Mouse (Mus musculus): ENCODE results near the gene Coq7. TPM values are rescaled to one million over a fixed set of nuclear protein-coding genes. Genes with fewer than 3 reads are reported as not detected.

Gene Coq7
- polyA plus RNA-seq, 1 experiment from 2014 or later = 88.6 TPM

- under 1% methylated on average over 53 of the region's 55 CpGs for WGBS
- H3K9ac ChIP-seq (replicated peaks; ENCODE audit: low read depth) = peak within 1 kb of the TSS; percentile 99
These were observed 41.6 kb downstream of the Coq7 start, which contains the start of gene Itpripl2 for GRCm38 (mm10) chr7:118491431-118492147. Itpripl2 (minus strand) TSS chr7:118491975.

GRCm38 (mm10) chr7:118490666-118491430 is 42.3 kb downstream of the Coq7 start:
- Histone ChIP-seq H3K27ac (ENCODE audit: low read length) (peak overlapping the region; percentile 97), H3K4me3 (ENCODE audit: low read depth, low read length) (peak overlapping the region; percentile 70), H3K36me3 (ENCODE audit: insufficient read depth, low read length) (no peaks in the 10 kb centered on the region; the same call in 1 of the 2 replicates), H3K9me3 (ENCODE audit: low read length) (no peaks in the 10 kb centered on the region), H3K9ac (replicated peaks; ENCODE audit: low read depth) (peak overlapping the region; percentile 99), H3K27me3 (replicated peaks; ENCODE audit: insufficient read depth, low read length) (no peaks in the 10 kb centered on the region), H3K4me2 (replicated peaks; ENCODE audit: low read depth, low read length) (peak overlapping the region; percentile 83), H3K4me1 (ENCODE audit: insufficient read depth, low read depth, low read length) (peaks cover 27% of the 10 kb centered on the region)
- TF ChIP-seq EP300 (IDR thresholded peaks at IDR 0.05) (no peak), CTCF (IDR thresholded peaks at IDR 0.05) (peak; percentile 68)
- DNase-seq (ENCODE audit: low spot score) (peak; percentile 68), ATAC-seq (peak; percentile 4; the same call in 1 of the 2 replicates)
- 6% methylated on average over 62 of the region's 67 CpGs for WGBS

More at GRCm38 (mm10) chr7:118491431-118492147, 41.6 kb downstream of the Coq7 start, which contains the start of gene Itpripl2:
- peak; percentile 95 for DNase-seq (ENCODE audit: low spot score)
- peak; percentile 87 for ATAC-seq
- Histone ChIP-seq H3K4me2 (replicated peaks; ENCODE audit: low read depth, low read length) (peak within 1 kb of the TSS; percentile 83), H3K27ac (ENCODE audit: low read length) (peak within 1 kb of the TSS; percentile 97), H3K4me1 (ENCODE audit: insufficient read depth, low read depth, low read length) (peaks cover 27% of the 10 kb centered on the region), H3K4me3 (ENCODE audit: low read depth, low read length) (peak within 1 kb of the TSS; percentile 70), H3K36me3 (ENCODE audit: insufficient read depth, low read length) (no peaks in the 10 kb centered on the region; the same call in 1 of the 2 replicates), H3K9me3 (ENCODE audit: low read length) (no peaks in the 10 kb centered on the region), H3K27me3 (replicated peaks; ENCODE audit: insufficient read depth, low read length) (no peaks in the 10 kb centered on the region)
- TF ChIP-seq EP300 (IDR thresholded peaks at IDR 0.05) (peak; percentile 60), CTCF (IDR thresholded peaks at IDR 0.05) (peak; percentile 36)

- Histone ChIP-seq H3K9me3 (ENCODE audit: low read length) (no peaks in the 10 kb centered on the region), H3K27me3 (replicated peaks; ENCODE audit: insufficient read depth, low read length) (no peaks in the 10 kb centered on the region), H3K4me3 (ENCODE audit: low read depth, low read length) (peak overlapping the region; percentile 70), H3K4me1 (ENCODE audit: insufficient read depth, low read depth, low read length) (peaks cover 27% of the 10 kb centered on the region), H3K4me2 (replicated peaks; ENCODE audit: low read depth, low read length) (peak overlapping the region; percentile 83), H3K36me3 (ENCODE audit: insufficient read depth, low read length) (no peaks in the 10 kb centered on the region; the same call in 1 of the 2 replicates), H3K9ac (replicated peaks; ENCODE audit: low read depth) (peak overlapping the region; percentile 99), H3K27ac (ENCODE audit: low read length) (no peak overlapping the region)
- no peak for TF ChIP-seq EP300 (IDR thresholded peaks at IDR 0.05)
- DNase-seq (ENCODE audit: low spot score) = no peak
- 38% methylated on average over 57 of the region's 57 CpGs for WGBS
- ATAC-seq = no peak
These were observed 43.2 kb downstream of the Coq7 start for GRCm38 (mm10) chr7:118489706-118490665.

- TF ChIP-seq EP300 (IDR thresholded peaks at IDR 0.05) = no peak
- TF ChIP-seq CTCF (IDR thresholded peaks at IDR 0.05) = peak; percentile 31
- H3K9ac ChIP-seq (replicated peaks; ENCODE audit: low read depth) = peak overlapping the region; percentile 16; the same call in 1 of the 2 replicates
- peaks cover 4% of the 10 kb centered on the region; the same call in 1 of the 2 replicates for H3K36me3 ChIP-seq (ENCODE audit: insufficient read depth, low read length)
- H3K4me3 ChIP-seq (ENCODE audit: low read depth, low read length) = peak overlapping the region; percentile 70; the same call in 1 of the 2 replicates
- WGBS = 19% methylated on average over 8 of the region's 8 CpGs
- no peak for ATAC-seq
- peak overlapping the region; percentile 83 for H3K4me2 ChIP-seq (replicated peaks; ENCODE audit: low read depth, low read length)
- H3K27me3 ChIP-seq (replicated peaks; ENCODE audit: insufficient read depth, low read length) = no peaks in the 10 kb centered on the region
- peak; percentile 55 for DNase-seq (ENCODE audit: low spot score)
- no peaks in the 10 kb centered on the region for H3K9me3 ChIP-seq (ENCODE audit: low read length)
- peak overlapping the region; percentile 54 for H3K27ac ChIP-seq (ENCODE audit: low read length)
- H3K4me1 ChIP-seq (ENCODE audit: insufficient read depth, low read depth, low read length) = peaks cover 27% of the 10 kb centered on the region
These were observed 45.0 kb downstream of the Coq7 start for GRCm38 (mm10) chr7:118488060-118488664.

GRCm38 (mm10) chr7:118486917-118487316 is 46.2 kb downstream of the Coq7 start:
- H3K36me3 ChIP-seq (ENCODE audit: insufficient read depth, low read length) = peaks cover 4% of the 10 kb centered on the region; the same call in 1 of the 2 replicates
- WGBS = 46% methylated on average over 5 of the region's 5 CpGs
- H3K4me2 ChIP-seq (replicated peaks; ENCODE audit: low read depth, low read length) = peak overlapping the region; percentile 25; the same call in 1 of the 2 replicates
- H3K4me3 ChIP-seq (ENCODE audit: low read depth, low read length) = no peak overlapping the region
- no peaks in the 10 kb centered on the region for H3K9me3 ChIP-seq (ENCODE audit: low read length)
- DNase-seq (ENCODE audit: low spot score) = no peak
- no peak overlapping the region for H3K9ac ChIP-seq (replicated peaks; ENCODE audit: low read depth)
- no peak overlapping the region for H3K27ac ChIP-seq (ENCODE audit: low read length)
- no peaks in the 10 kb centered on the region for H3K27me3 ChIP-seq (replicated peaks; ENCODE audit: insufficient read depth, low read length)
- peaks cover 22% of the 10 kb centered on the region for H3K4me1 ChIP-seq (ENCODE audit: insufficient read depth, low read depth, low read length)
- no peak for TF ChIP-seq EP300 (IDR thresholded peaks at IDR 0.05)
- TF ChIP-seq CTCF (IDR thresholded peaks at IDR 0.05) = no peak
- no peak for ATAC-seq

Data from lung, postnatal 0 days (tissue).